Mouse (Mus musculus) thymus, postnatal 14 days (tissue): ENCODE measurements at regions not wholly inside any gene's neighbourhood (a gene's known extent, or its start where the extent isn't known, plus 50 kb on each side); places are given as distances from the start of the nearest gene placed in this dataset.

Source experiments
- DNase-seq: peaks from one replicate; pipeline ENCODE4 v3.0.0; 2021

- no peak for DNase-seq
Measured at GRCm38 (mm10) chr15:62392381-62392780, 1452.6 kb downstream of the Gsdmc2 start.

GRCm38 (mm10) chr15:62389431-62390105 lies 1455.4 kb downstream of the Gsdmc2 start:
- DNase-seq: no peak

GRCm38 (mm10) chr15:62382233-62382632 lies 1459.4 kb upstream of the A1bg start:
- no peak for DNase-seq

- DNase-seq: no peak
Measured at GRCm38 (mm10) chr15:62374641-62375040, 1451.8 kb upstream of the A1bg start.

- DNase-seq: no peak
Measured at GRCm38 (mm10) chr15:62361171-62361570, 1438.4 kb upstream of the A1bg start.

- DNase-seq: no peak
Measured at GRCm38 (mm10) chr15:62358338-62359239, 1435.8 kb upstream of the A1bg start.

GRCm38 (mm10) chr15:62353786-62354185 lies 1431.0 kb upstream of the A1bg start:
- no peak for DNase-seq

GRCm38 (mm10) chr15:62350862-62351757 lies 1428.3 kb upstream of the A1bg start:
- DNase-seq: no peak

GRCm38 (mm10) chr15:62349981-62350380 lies 1427.2 kb upstream of the A1bg start:
- DNase-seq: no peak

- no peak for DNase-seq
Measured at GRCm38 (mm10) chr15:62348956-62349355, 1426.1 kb upstream of the A1bg start.

GRCm38 (mm10) chr15:62347697-62348096 lies 1424.9 kb upstream of the A1bg start:
- DNase-seq: no peak

GRCm38 (mm10) chr15:62345893-62346292 lies 1423.1 kb upstream of the A1bg start:
- DNase-seq: no peak

- DNase-seq: no peak
Measured at GRCm38 (mm10) chr15:62336454-62337284, 1413.9 kb upstream of the A1bg start.

GRCm38 (mm10) chr15:62334256-62335009 lies 1411.6 kb upstream of the A1bg start:
- DNase-seq: no peak

GRCm38 (mm10) chr15:62332129-62332528 lies 1409.3 kb upstream of the A1bg start:
- DNase-seq: no peak

GRCm38 (mm10) chr15:62331138-62331800 lies 1408.5 kb upstream of the A1bg start:
- no peak for DNase-seq

GRCm38 (mm10) chr15:62328920-62329319 lies 1406.1 kb upstream of the A1bg start:
- DNase-seq: no peak

- no peak for DNase-seq
Measured at GRCm38 (mm10) chr15:62328305-62328881, 1405.6 kb upstream of the A1bg start.

GRCm38 (mm10) chr15:62327481-62327880 lies 1404.7 kb upstream of the A1bg start:
- DNase-seq: no peak

GRCm38 (mm10) chr15:62326524-62326923 lies 1403.7 kb upstream of the A1bg start:
- no peak for DNase-seq
